8 mouse cellular contexts compared by ENCODE assay signal in genomic region chr6:46704293-46705170, GRCm38 (mm10).
A peak's percentile ranks its signal among the peaks of the same experiment; 100 is the strongest.
DNase-seq lines count a peak whose midpoint lies in the region; ATAC-seq lines count a peak whose summit lies in the region.
"Had no signal": no experiment of that assay in that cellular context is flagged by ENCODE, and none has a peak within 500 bp of the region (broad histone marks: within the 10 kb centered on the region; RNA-seq: fewer than 3 reads in every experiment).

No protein-coding gene starts in this region.

- H3K4me2 ChIP-seq in forebrain, embryonic 16.5 days (ENCODE audit: low read length) = no peak overlapping the region
- H3K4me2 ChIP-seq in heart, embryonic 11.5 days = no peak overlapping the region

- 0 out of 2 replicates have a peak, but pooled peaks cover 3% of the 10 kb centered on the region for H3K4me1 ChIP-seq in forebrain, embryonic 16.5 days (replicated peaks; ENCODE audit: control insufficient read depth, insufficient read depth, low read length)
- H3K4me1 ChIP-seq in heart, embryonic 11.5 days (ENCODE audit: control insufficient read depth, insufficient read depth, low read length) = no peaks in the 10 kb centered on the region
- H3K4me1 ChIP-seq: midbrain, embryonic 10.5 days had no signal

- 45% methylated on average over 7 of the region's 7 CpGs for WGBS in forebrain, embryonic 16.5 days
- WGBS in heart, embryonic 11.5 days (ENCODE audit: insufficient replicate concordance) = 79% methylated on average over 7 of the region's 7 CpGs

- no peaks in the 10 kb centered on the region for H3K36me3 ChIP-seq in forebrain, embryonic 16.5 days (ENCODE audit: control insufficient read depth, insufficient read depth)
- no peaks in the 10 kb centered on the region for H3K36me3 ChIP-seq in heart, embryonic 11.5 days (ENCODE audit: control insufficient read depth, insufficient read depth, low read length)
- H3K36me3 ChIP-seq: midbrain, embryonic 10.5 days had no signal

- DNase-seq in cerebellum, adult 9-10 months = peak; percentile 93
- DNase-seq in layer of hippocampus, adult 9-11 months = peak; percentile 80
- DNase-seq in right cerebral cortex, adult 18-20 months = peak; percentile 61
- no peak for DNase-seq in heart, postnatal 14 days
- DNase-seq in urinary bladder, adult 2 months (ENCODE audit: low spot score) = no peak

- intact Hi-C loops in heart, postnatal 14 days (cut with DNase I) = no loop called here

- no peaks in the 10 kb centered on the region for H3K9me3 ChIP-seq in forebrain, embryonic 16.5 days (ENCODE audit: control insufficient read depth, low read length)
- H3K9me3 ChIP-seq in heart, embryonic 11.5 days (replicated peaks; ENCODE audit: control insufficient read depth, low read length) = no peaks in the 10 kb centered on the region
- H3K9me3 ChIP-seq: midbrain, embryonic 10.5 days had no signal

- H3K27ac ChIP-seq in forebrain, embryonic 16.5 days (ENCODE audit: low read length) = no peak overlapping the region
- H3K27ac ChIP-seq in heart, embryonic 11.5 days (ENCODE audit: low read depth, low read length) = no peak overlapping the region
- H3K27ac ChIP-seq: midbrain, embryonic 10.5 days had no signal

- ATAC-seq in forebrain, embryonic 16.5 days = peak; percentile 85
- ATAC-seq in heart, embryonic 11.5 days (replicated peaks; ENCODE audit: insufficient number of reproducible peaks, low FRiP score, low TSS enrichment) = no peak

- no peaks in the 10 kb centered on the region for H3K27me3 ChIP-seq in forebrain, embryonic 16.5 days (replicated peaks; ENCODE audit: control insufficient read depth, insufficient read depth, low read length)
- H3K27me3 ChIP-seq in heart, embryonic 11.5 days (ENCODE audit: control insufficient read depth, insufficient read depth, low read length) = no peaks in the 10 kb centered on the region

- no peak overlapping the region for H3K9ac ChIP-seq in forebrain, embryonic 16.5 days (replicated peaks; ENCODE audit: low read depth, low read length)
- H3K9ac ChIP-seq in heart, embryonic 11.5 days (ENCODE audit: low read depth, low read length) = no peak overlapping the region

- no peak overlapping the region for H3K4me3 ChIP-seq in forebrain, embryonic 16.5 days (replicated peaks; ENCODE audit: low read length)
- H3K4me3 ChIP-seq in heart, embryonic 11.5 days (ENCODE audit: low read depth, low read length) = no peak overlapping the region
- H3K4me3 ChIP-seq: midbrain, embryonic 10.5 days had no signal

Comparison
In these comparisons a context has a peak if more than half of its experiments do, and no peak if none do; other contexts are left out.
1. DNase-seq: peak in cerebellum, adult 9-10 months (single experiment), layer of hippocampus, adult 9-11 months (single experiment) and right cerebral cortex, adult 18-20 months (single experiment); none in heart, postnatal 14 days (0 of 2) and urinary bladder, adult 2 months (single experiment).